Mouse (Mus musculus) embryonic stem cell, embryonic (primary cell): ENCODE measurements at regions not wholly inside any gene's neighbourhood (a gene's known extent, or its start where the extent isn't known, plus 50 kb on each side); places are given as distances from the start of the nearest gene placed in this dataset.

Experiments
- CTCF ChIA-PET, 4 experiments: fragments of 300-600 bp in 2 of 4; fragments of 350-600 bp in 2 of 4; sonication (Branson Sonifier 250); formaldehyde crosslinking; loops; one replicate each; lab custom pipeline; 2022; ENCODE audit warnings: inconsistent platforms in 2 of 4; lab: Charles Lee
- POLR2A ChIA-PET, 4 experiments: fragments of 300-600 bp in 2 of 4; fragments of 350-600 bp in 2 of 4; sonication (Branson Sonifier 250); formaldehyde crosslinking; loops; one replicate each; lab custom pipeline; 2022; ENCODE audit warnings: antibody characterized with exemption in 4 of 4, inconsistent platforms in 1 of 4; lab: Charles Lee

GRCm38 (mm10) chr4:47534959-47535358 is 60.5 kb downstream of the Sec61b start:
- ChIA-PET POLR2A (interaction anchor here in 1 of 4 experiments (1.6 kb wide), 1 partner anchor 10 kb away, joined by 4 read pairs; no protein-coding TSS in a partner anchor), CTCF (no interaction called here)

- POLR2A ChIA-PET = no interaction called here
- CTCF ChIA-PET = no interaction called here
Measured at GRCm38 (mm10) chr4:47567694-47568093, 93.2 kb downstream of the Sec61b start.

DNA sequence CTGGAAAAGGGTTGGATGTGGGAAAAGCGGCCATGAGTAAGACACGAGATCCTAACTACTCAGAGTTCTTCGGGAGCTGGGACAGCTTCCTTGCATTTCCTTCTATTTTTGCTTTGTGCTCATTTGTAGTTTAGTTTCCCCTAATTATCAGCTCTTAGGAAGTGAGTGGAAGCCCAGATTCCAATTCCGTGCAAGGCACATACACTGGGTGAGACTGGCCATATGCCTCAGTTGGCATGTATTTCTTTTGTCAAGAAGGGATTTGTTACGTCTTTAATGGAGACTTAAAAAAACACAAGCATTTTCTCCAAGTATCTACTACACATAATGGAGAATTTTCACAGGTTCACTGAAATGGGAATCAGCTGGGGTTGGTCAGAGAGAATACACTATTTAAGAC is 96.4 kb downstream of the Sec61b start:
- POLR2A ChIA-PET = no interaction called here
- CTCF ChIA-PET = no interaction called here

DNA sequence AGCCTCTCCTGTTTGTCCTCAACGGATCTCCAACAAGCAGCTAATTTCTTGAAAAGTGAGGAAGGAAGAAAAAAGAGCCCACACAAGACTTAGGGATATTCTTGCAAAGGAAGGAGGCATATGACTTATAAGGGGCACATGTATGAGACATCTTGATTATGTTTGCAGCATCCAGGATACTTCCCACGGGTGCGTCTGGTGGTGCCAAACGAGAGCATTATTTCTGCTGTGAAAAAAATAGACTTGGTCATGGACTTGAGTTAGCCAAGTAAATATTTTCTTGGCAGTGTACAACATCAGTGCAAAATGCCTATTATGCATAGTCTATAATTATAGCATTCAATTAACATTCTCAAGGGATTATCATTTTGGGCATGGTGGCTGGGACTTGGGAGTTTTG is 101.6 kb downstream of the Sec61b start:
- CTCF ChIA-PET = no interaction called here
- POLR2A ChIA-PET = no interaction called here

DNA sequence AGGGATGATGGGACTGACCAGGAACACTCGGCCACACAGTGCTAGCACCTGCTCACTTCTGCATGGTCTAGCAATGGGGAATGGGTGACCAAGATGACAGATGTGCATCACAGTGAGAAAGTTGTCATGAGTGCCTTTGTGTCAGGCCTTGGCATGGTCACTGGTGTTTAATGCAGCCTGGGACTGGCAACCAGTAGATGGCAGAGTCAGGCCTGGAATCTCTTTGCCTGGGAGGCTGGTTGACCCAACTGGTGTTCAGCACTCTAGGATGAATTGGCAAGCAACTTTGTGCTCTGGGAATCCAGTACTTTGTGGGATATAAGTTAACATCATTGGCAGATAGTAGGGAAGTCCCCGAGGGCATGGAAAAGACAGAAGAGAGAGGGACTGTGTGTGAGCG is 103.0 kb downstream of the Sec61b start:
- ChIA-PET CTCF (no interaction called here), POLR2A (no interaction called here)

DNA sequence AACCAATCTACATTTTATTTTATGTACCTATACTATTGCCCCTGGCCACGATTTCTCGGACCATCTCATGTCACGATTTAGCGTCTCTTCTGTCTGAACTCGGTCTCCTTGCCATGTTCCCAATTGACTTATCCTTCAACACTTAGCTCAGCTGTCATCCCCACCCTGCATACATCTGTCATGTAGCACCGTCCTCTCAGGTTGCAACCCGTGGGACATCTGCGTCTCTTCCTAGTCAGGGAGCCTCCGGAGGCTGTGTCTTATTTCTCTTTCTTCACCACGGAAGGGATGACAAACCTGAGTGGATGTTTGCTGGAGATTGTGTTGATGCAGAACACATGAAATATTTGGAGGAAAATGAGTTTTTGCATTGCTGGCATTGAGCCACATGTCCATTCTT is 104.2 kb downstream of the Sec61b start:
- ChIA-PET POLR2A (no interaction called here), CTCF (interaction anchor here in 2 of 4 experiments (0.5 to 0.7 kb wide), 2 partner anchors 437 to 933 kb away, joined by 3 to 4 read pairs; no protein-coding TSS in a partner anchor)

DNA sequence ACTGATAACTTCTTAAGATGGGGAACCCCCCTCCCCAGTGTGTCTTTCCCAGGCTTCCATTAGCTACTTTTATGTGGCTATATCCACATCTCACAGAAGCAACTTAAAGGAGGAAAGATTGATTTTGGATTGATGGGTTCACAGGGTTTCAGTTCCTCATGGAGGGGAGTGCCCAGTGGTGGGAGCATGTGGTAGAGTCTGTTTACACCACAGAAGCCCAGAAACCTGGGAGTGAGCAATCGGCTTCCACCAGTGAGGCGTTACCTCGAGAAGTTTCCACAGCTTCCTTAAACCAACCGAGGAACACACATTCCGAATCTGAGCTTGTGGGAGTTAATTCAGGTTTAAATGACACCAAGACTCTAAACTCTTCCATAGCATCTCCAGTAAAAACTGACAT is 106.1 kb downstream of the Sec61b start:
- CTCF ChIA-PET = no interaction called here

DNA sequence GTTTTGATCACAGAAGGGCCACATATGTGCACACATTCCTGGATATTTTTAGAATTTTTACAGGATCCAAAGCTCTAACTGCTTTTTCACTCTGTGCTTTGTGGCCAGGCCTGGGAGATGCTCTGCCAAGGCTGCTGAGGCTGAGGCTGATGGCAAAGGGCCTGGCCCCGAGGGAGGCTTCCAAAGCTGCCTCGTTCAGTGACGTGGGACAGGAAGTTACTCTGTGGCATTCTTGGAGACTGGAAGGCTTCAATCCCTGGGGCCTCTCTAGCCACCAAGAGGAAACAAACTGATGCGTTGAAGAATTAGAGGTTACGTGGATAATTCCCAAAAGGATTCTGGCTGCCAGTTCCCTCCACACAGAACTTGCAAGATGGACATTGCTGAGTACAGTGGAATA is 112.8 kb downstream of the Sec61b start:
- ChIA-PET CTCF (no interaction called here), POLR2A (no interaction called here)

More for the DNA sequence above, 106.1 kb downstream of the Sec61b start:
- POLR2A ChIA-PET = no interaction called here

GRCm38 (mm10) chr4:47592271-47592986 is 118.0 kb downstream of the Sec61b start:
- CTCF ChIA-PET = interaction anchor here in 2 of 4 experiments (0.5 to 0.6 kb wide), 2 partner anchors 9 to 90 kb away, joined by 3 to 5 read pairs; no protein-coding TSS in a partner anchor
- POLR2A ChIA-PET = interaction anchor here in 1 of 4 experiments (1.1 kb wide), 1 partner anchor 8 kb away, joined by 3 read pairs; no protein-coding TSS in a partner anchor

GRCm38 (mm10) chr4:47593155-47593554 is 118.7 kb downstream of the Sec61b start:
- CTCF ChIA-PET = interaction anchor here in 1 of 4 experiments (0.6 kb wide), 1 partner anchor 8 kb away, joined by 3 read pairs; no protein-coding TSS in a partner anchor

GRCm38 (mm10) chr4:47594171-47594570 is 119.7 kb downstream of the Sec61b start:
- CTCF ChIA-PET = interaction anchor here in 1 of 4 experiments (0.6 kb wide), 1 partner anchor 54 kb away, joined by 8 read pairs; no protein-coding TSS in a partner anchor
- POLR2A ChIA-PET = no interaction called here

More at GRCm38 (mm10) chr4:47593155-47593554, 118.7 kb downstream of the Sec61b start:
- POLR2A ChIA-PET = no interaction called here

DNA sequence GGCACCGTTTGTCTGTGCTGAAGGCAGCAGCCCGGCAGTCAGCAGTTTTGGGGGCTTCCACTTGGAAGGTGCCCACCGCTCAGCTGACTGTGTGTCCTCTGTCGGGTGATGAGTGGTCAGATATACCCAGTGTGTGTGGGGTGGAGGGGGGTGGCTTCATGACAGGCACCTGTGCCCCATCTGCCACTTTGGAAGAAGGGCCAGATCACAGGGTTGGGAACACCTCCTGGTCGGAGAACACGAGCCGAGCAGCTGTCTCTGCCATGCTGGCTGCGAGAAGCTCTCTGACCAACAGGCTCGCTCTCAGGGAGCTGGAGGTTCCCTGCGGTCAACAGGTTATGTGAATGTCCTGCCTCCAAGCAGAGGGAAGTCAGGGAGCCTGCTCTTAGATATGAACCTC is 121.4 kb downstream of the Sec61b start:
- POLR2A ChIA-PET = interaction anchor here in 1 of 4 experiments (0.9 kb wide), 1 partner anchor 153 kb away, joined by 3 read pairs; no protein-coding TSS in a partner anchor
- CTCF ChIA-PET = no interaction called here

DNA sequence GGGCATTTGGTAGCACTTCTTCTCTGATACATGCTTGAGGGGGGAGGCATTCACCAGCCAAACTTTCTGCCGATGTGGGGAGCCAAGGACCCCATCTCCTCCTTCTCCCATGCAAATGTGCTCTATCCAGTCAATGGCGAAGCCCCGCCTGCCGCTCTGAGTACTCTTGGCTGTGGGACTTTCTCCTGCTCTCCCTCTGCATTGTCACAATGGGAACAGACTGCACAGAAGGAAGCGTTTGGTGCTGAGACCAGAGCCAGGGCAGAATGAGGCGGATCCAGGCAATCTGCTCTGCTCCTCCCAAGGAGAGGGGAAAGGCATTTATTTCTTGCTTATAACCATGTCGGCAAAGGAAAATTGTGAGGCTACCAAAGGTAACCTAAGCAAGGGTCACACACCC is 123.1 kb downstream of the Sec61b start:
- ChIA-PET CTCF (no interaction called here), POLR2A (no interaction called here)

DNA sequence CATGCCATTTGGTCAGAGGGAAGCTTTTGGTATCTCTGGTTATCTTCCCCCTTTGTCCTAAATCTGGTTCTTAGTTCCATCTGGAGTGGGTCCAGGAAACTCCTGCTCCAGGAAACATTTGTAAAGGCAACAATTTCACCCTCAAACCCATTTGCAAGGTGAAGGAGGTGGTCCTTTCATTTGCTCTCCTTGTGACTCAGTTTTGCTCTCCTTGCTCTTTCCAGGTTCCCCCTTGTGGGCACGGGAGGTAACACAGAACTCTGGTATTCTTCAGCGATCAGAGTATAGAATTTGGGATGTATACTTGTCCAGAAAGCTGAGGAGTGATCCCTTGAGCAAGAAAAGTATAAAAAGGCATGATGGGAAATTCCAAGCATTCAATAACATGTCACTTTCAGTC is 123.8 kb downstream of the Sec61b start:
- CTCF ChIA-PET = no interaction called here

GRCm38 (mm10) chr4:47601301-47602070 is 127.0 kb downstream of the Sec61b start:
- ChIA-PET POLR2A (no interaction called here), CTCF (interaction anchor here in 1 of 4 experiments (0.6 kb wide), 1 partner anchor 9 kb away, joined by 3 read pairs; no protein-coding TSS in a partner anchor)

More for the DNA sequence above, 123.8 kb downstream of the Sec61b start:
- POLR2A ChIA-PET = no interaction called here

DNA sequence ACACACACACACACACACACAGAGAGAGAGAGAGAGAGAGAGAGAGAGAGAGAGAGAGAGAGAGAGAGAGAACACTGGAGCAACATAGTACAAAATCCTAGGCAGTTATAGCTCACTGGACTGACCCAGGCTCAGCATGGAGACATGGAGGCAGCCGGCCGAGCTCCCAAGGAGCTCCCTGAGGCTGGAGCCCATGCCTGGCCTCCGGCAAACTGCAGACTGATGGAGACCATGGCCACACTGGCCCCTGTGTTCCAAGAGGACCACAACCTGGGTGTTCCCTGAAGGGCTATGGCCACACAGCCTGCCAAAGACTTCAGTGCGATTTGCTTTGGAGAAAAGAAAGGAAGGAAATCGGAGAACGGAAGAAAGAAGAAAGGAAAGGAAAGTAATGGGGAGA is 128.9 kb downstream of the Sec61b start:
- ChIA-PET POLR2A (interaction anchor here in 2 of 4 experiments (0.6 to 0.9 kb wide), 3 partner anchors 11 to 164 kb away, joined by 3 to 6 read pairs (median 4); no protein-coding TSS in a partner anchor), CTCF (interaction anchor here in 1 of 4 experiments (0.7 kb wide), 1 partner anchor 45 kb away, joined by 3 read pairs; no protein-coding TSS in a partner anchor)

DNA sequence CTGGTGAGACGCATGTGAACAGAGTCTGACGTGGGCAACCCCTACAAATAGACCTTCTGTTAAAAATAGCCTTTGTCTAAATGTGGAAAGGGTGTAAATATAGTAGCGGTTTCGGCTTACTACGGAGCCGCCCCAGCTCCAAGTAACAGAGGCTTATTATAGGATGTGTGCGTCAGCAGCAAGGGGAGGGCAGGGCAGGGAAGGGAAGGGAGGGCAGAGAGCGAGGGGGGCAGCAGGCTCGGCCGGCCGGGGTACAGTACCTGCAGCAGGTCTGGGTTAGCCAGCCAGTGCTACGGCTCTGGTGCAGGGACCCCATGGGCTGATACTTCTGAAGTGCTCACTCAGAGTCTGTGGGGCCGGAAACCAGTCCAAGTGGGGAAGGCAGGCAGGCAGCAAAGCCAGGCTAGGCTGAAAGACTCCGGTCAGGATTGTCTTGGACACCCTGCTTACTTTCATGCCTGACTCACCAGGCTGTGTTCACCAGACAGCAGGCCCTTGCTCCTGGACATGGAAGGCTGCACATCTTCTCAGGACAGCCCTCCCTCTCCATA is 129.5 kb downstream of the Sec61b start:
- ChIA-PET POLR2A (interaction anchor here in 1 of 4 experiments (0.9 kb wide), 1 partner anchor 11 kb away, joined by 3 read pairs; no protein-coding TSS in a partner anchor), CTCF (interaction anchor here in 2 of 4 experiments (0.7 to 1.0 kb wide), 2 partner anchors 166 to 167 kb away, joined by 3 read pairs; no protein-coding TSS in a partner anchor)

- ChIA-PET POLR2A (interaction anchor here in 1 of 4 experiments (0.7 kb wide), 1 partner anchor 84 kb away, joined by 3 read pairs; no protein-coding TSS in a partner anchor), CTCF (interaction anchor here in 1 of 4 experiments (0.6 kb wide), 1 partner anchor 576 kb away, joined by 4 read pairs; no protein-coding TSS in a partner anchor)
Measured at GRCm38 (mm10) chr4:47605676-47606075, 131.2 kb downstream of the Sec61b start.

DNA sequence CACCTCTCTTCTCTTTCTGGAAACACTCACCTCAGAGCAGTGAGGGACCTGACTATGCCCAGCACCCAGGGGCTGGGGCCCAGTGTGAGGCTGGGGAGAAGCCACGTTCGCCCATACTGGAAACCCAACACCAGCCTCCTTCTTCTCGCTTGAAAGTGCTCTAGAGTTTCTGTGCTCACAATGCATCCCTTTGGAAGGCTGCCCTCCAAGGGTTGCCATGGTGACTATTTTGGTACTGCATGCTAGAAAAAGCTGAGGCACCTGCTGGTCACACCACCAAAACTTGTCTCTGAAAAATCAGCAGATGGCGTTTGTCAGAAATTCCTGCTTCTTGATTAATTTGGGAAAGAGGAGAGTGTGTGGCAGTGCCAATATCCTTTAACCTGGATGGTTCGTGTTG is 134.2 kb downstream of the Sec61b start:
- POLR2A ChIA-PET = no interaction called here
- CTCF ChIA-PET = no interaction called here
